Mouse (Mus musculus) ovary, postnatal 36 days (tissue): ENCODE measurements around the gene Fuk.
"Not testable (repeated sequence)": the region's sequence is repeated elsewhere in the genome, so short reads cannot be mapped to it uniquely, and the experiment has no call there.

Source experiments
- DNase-seq: peaks from one replicate; pipeline ENCODE4 v3.0.0; 2022; ENCODE audit warnings: low spot score, mixed read lengths

Gene Fuk

GRCm38 (mm10) chr8:110901839-110902578 is at the start of gene Fuk:
TSS of gene Fuk (minus strand) at chr8:110902488.
- peak; percentile 79 for DNase-seq

- DNase-seq, result no peak
Measured at GRCm38 (mm10) chr8:110950065-110950484, 47.8 kb upstream of the Fuk start.

GRCm38 (mm10) chr8:110945716-110946115 is 43.4 kb upstream of the Fuk start:
- no peak for DNase-seq

- no peak for DNase-seq
Measured at GRCm38 (mm10) chr8:110944276-110944876, 42.1 kb upstream of the Fuk start.

GRCm38 (mm10) chr8:110941453-110941948 is 39.2 kb upstream of the Fuk start:
- peak; percentile 68 for DNase-seq

GRCm38 (mm10) chr8:110940682-110941452 is 38.6 kb upstream of the Fuk start:
- no peak for DNase-seq

GRCm38 (mm10) chr8:110938882-110939589 is 36.7 kb upstream of the Fuk start:
- DNase-seq, result peak; percentile 49

GRCm38 (mm10) chr8:110936217-110936616 is 33.9 kb upstream of the Fuk start:
- no peak for DNase-seq

- DNase-seq, result no peak
Measured at GRCm38 (mm10) chr8:110933272-110933671, 31.0 kb upstream of the Fuk start.

- no peak for DNase-seq
Measured at GRCm38 (mm10) chr8:110932444-110932843, 30.2 kb upstream of the Fuk start.

- peak; percentile 77 for DNase-seq
Measured at GRCm38 (mm10) chr8:110931176-110931939, 29.1 kb upstream of the Fuk start.

- DNase-seq, result not testable (repeated sequence)
Measured at GRCm38 (mm10) chr8:110929672-110930071, 27.4 kb upstream of the Fuk start.

- DNase-seq, result no peak
Measured at GRCm38 (mm10) chr8:110929066-110929465, 26.8 kb upstream of the Fuk start.

- DNase-seq, result no peak
Measured at GRCm38 (mm10) chr8:110928435-110928834, 26.1 kb upstream of the Fuk start.

GRCm38 (mm10) chr8:110926690-110927089 is 24.4 kb upstream of the Fuk start:
- no peak for DNase-seq

GRCm38 (mm10) chr8:110925691-110926140 is 23.4 kb upstream of the Fuk start:
- no peak for DNase-seq

GRCm38 (mm10) chr8:110921492-110922230 is 19.4 kb upstream of the Fuk start:
- peak; percentile 61 for DNase-seq

GRCm38 (mm10) chr8:110920773-110921277 is 18.5 kb upstream of the Fuk start:
- DNase-seq, result no peak

GRCm38 (mm10) chr8:110920032-110920772 is 17.9 kb upstream of the Fuk start:
- DNase-seq, result no peak
